Mouse (Mus musculus): ENCODE measurements around the gene Sgta. TPM values are rescaled to one million over a fixed set of nuclear protein-coding genes. Genes with fewer than 3 reads are reported as not detected.
A peak's percentile ranks its signal among the peaks of the same experiment; 100 is the strongest.
"Not testable (repeated sequence)": the region's sequence is repeated elsewhere in the genome, so short reads cannot be mapped to it uniquely, and the experiment has no call there.

Sgta gene
- polyA plus RNA-seq, 1 experiment: 279 TPM

GRCm38 (mm10) chr10:81076356-81076755, 16.4 kb upstream of the Sgta start:
- Histone ChIP-seq H3K36me3 (ENCODE audit: control insufficient read depth, insufficient read depth, low read length) (no peaks in the 10 kb centered on the region), H3K27ac (ENCODE audit: control insufficient read depth, insufficient read depth, low read length) (no peak overlapping the region), H3K27me3 (ENCODE audit: control insufficient read depth, insufficient read depth, low read length) (no peaks in the 10 kb centered on the region), H3K4me3 (ENCODE audit: control insufficient read depth, insufficient read depth, low read length) (no peak overlapping the region), H3K4me1 (replicated peaks; ENCODE audit: control insufficient read depth, insufficient read depth, low read length) (no peaks in the 10 kb centered on the region)
- no peak for TF ChIP-seq POLR2A (IDR thresholded peaks at IDR 0.05; ENCODE audit: control insufficient read depth, extremely low read depth, insufficient read depth, low read length, poor library complexity)
- TF ChIP-seq CTCF (IDR thresholded peaks at IDR 0.05; ENCODE audit: borderline replicate concordance, control insufficient read depth, extremely low read depth, insufficient read depth, low read length, poor library complexity): no peak
- DNase-seq: no peak
- 83% methylated on average over 1 of the region's 1 CpGs for WGBS

- H3K36me3 ChIP-seq (ENCODE audit: control insufficient read depth, insufficient read depth, low read length): no peaks in the 10 kb centered on the region
- no peaks in the 10 kb centered on the region for H3K27me3 ChIP-seq (ENCODE audit: control insufficient read depth, insufficient read depth, low read length)
- H3K27ac ChIP-seq (ENCODE audit: control insufficient read depth, insufficient read depth, low read length): no peak overlapping the region
- no peak for DNase-seq
- 0 out of 2 replicates have a peak, but pooled peaks cover under 1% of the 10 kb centered on the region for H3K4me1 ChIP-seq (replicated peaks; ENCODE audit: control insufficient read depth, insufficient read depth, low read length)
- no peak overlapping the region for H3K4me3 ChIP-seq (ENCODE audit: control insufficient read depth, insufficient read depth, low read length)
- 97% methylated on average over 8 of the region's 8 CpGs for WGBS
- TF ChIP-seq POLR2A (IDR thresholded peaks at IDR 0.05; ENCODE audit: control insufficient read depth, extremely low read depth, insufficient read depth, low read length, poor library complexity) (no peak), CTCF (IDR thresholded peaks at IDR 0.05; ENCODE audit: borderline replicate concordance, control insufficient read depth, extremely low read depth, insufficient read depth, low read length, poor library complexity) (no peak)
These were observed 15.8 kb upstream of the Sgta start for GRCm38 (mm10) chr10:81075734-81076133.

GRCm38 (mm10) chr10:81073464-81073863, 13.5 kb upstream of the Sgta start:
- peak; percentile 63; the same call in 1 of the 2 replicates for TF ChIP-seq CTCF (IDR thresholded peaks at IDR 0.05; ENCODE audit: borderline replicate concordance, control insufficient read depth, extremely low read depth, insufficient read depth, low read length, poor library complexity)
- TF ChIP-seq POLR2A (IDR thresholded peaks at IDR 0.05; ENCODE audit: control insufficient read depth, extremely low read depth, insufficient read depth, low read length, poor library complexity): no peak
- peak; percentile 19 for DNase-seq

GRCm38 (mm10) chr10:81072290-81072689, 12.3 kb upstream of the Sgta start:
- H3K36me3 ChIP-seq (ENCODE audit: control insufficient read depth, insufficient read depth, low read length): no peaks in the 10 kb centered on the region
- no peak for TF ChIP-seq POLR2A (IDR thresholded peaks at IDR 0.05; ENCODE audit: control insufficient read depth, extremely low read depth, insufficient read depth, low read length, poor library complexity)
- no peak overlapping the region for H3K4me3 ChIP-seq (ENCODE audit: control insufficient read depth, insufficient read depth, low read length)
- no peaks in the 10 kb centered on the region for H3K27me3 ChIP-seq (ENCODE audit: control insufficient read depth, insufficient read depth, low read length)
- WGBS: 96% methylated on average over 8 of the region's 8 CpGs
- no peak for DNase-seq
- peaks cover 8% of the 10 kb centered on the region; the same call in 1 of the 2 replicates for H3K4me1 ChIP-seq (replicated peaks; ENCODE audit: control insufficient read depth, insufficient read depth, low read length)
- no peak overlapping the region for H3K27ac ChIP-seq (ENCODE audit: control insufficient read depth, insufficient read depth, low read length)

More at GRCm38 (mm10) chr10:81073464-81073863, 13.5 kb upstream of the Sgta start:
- no peaks in the 10 kb centered on the region for H3K27me3 ChIP-seq (ENCODE audit: control insufficient read depth, insufficient read depth, low read length)
- H3K4me1 ChIP-seq (replicated peaks; ENCODE audit: control insufficient read depth, insufficient read depth, low read length): peaks cover 8% of the 10 kb centered on the region; the same call in 1 of the 2 replicates
- no peaks in the 10 kb centered on the region for H3K36me3 ChIP-seq (ENCODE audit: control insufficient read depth, insufficient read depth, low read length)
- H3K4me3 ChIP-seq (ENCODE audit: control insufficient read depth, insufficient read depth, low read length): no peak overlapping the region
- 75% methylated on average over 7 of the region's 7 CpGs for WGBS
- H3K27ac ChIP-seq (ENCODE audit: control insufficient read depth, insufficient read depth, low read length): no peak overlapping the region

GRCm38 (mm10) chr10:81069836-81070235, 9.9 kb upstream of the Sgta start, which contains the start of gene Thop1:
Thop1 (plus strand) TSS chr10:81070035.
- DNase-seq: peak; percentile 97
- Histone ChIP-seq H3K27me3 (ENCODE audit: control insufficient read depth, insufficient read depth, low read length) (no peaks in the 10 kb centered on the region), H3K4me1 (replicated peaks; ENCODE audit: control insufficient read depth, insufficient read depth, low read length) (peaks cover 8% of the 10 kb centered on the region; the same call in 1 of the 2 replicates), H3K4me3 (ENCODE audit: control insufficient read depth, insufficient read depth, low read length) (peak within 1 kb of the TSS; percentile 41), H3K27ac (ENCODE audit: control insufficient read depth, insufficient read depth, low read length) (no peak within 1 kb of the TSS), H3K36me3 (ENCODE audit: control insufficient read depth, insufficient read depth, low read length) (no peaks in the 10 kb centered on the region)
- under 1% methylated on average over 35 of the region's 35 CpGs for WGBS
- TF ChIP-seq CTCF (IDR thresholded peaks at IDR 0.05; ENCODE audit: borderline replicate concordance, control insufficient read depth, extremely low read depth, insufficient read depth, low read length, poor library complexity) (peak; percentile 34; the same call in 1 of the 2 replicates), POLR2A (IDR thresholded peaks at IDR 0.05; ENCODE audit: control insufficient read depth, extremely low read depth, insufficient read depth, low read length, poor library complexity) (peak; percentile 59; the same call in 1 of the 2 replicates)

GRCm38 (mm10) chr10:81068706-81069105, 8.7 kb upstream of the Sgta start:
- 81% methylated on average over 5 of the region's 5 CpGs for WGBS
- H3K4me1 ChIP-seq (replicated peaks; ENCODE audit: control insufficient read depth, insufficient read depth, low read length): peaks cover 8% of the 10 kb centered on the region; the same call in 1 of the 2 replicates

GRCm38 (mm10) chr10:81064519-81064918, 4.5 kb upstream of the Sgta start:
- 93% methylated on average over 8 of the region's 8 CpGs for WGBS
- not testable (repeated sequence) for H3K4me1 ChIP-seq (replicated peaks; ENCODE audit: control insufficient read depth, insufficient read depth, low read length); H3K36me3 ChIP-seq (ENCODE audit: control insufficient read depth, insufficient read depth, low read length); H3K27ac ChIP-seq (ENCODE audit: control insufficient read depth, insufficient read depth, low read length); DNase-seq; H3K27me3 ChIP-seq (ENCODE audit: control insufficient read depth, insufficient read depth, low read length); H3K4me3 ChIP-seq (ENCODE audit: control insufficient read depth, insufficient read depth, low read length)

More at GRCm38 (mm10) chr10:81068706-81069105, 8.7 kb upstream of the Sgta start:
- Histone ChIP-seq H3K27me3 (ENCODE audit: control insufficient read depth, insufficient read depth, low read length) (no peaks in the 10 kb centered on the region), H3K36me3 (ENCODE audit: control insufficient read depth, insufficient read depth, low read length) (no peaks in the 10 kb centered on the region), H3K27ac (ENCODE audit: control insufficient read depth, insufficient read depth, low read length) (no peak overlapping the region), H3K4me3 (ENCODE audit: control insufficient read depth, insufficient read depth, low read length) (no peak overlapping the region)
- TF ChIP-seq POLR2A (IDR thresholded peaks at IDR 0.05; ENCODE audit: control insufficient read depth, extremely low read depth, insufficient read depth, low read length, poor library complexity) (no peak), CTCF (IDR thresholded peaks at IDR 0.05; ENCODE audit: borderline replicate concordance, control insufficient read depth, extremely low read depth, insufficient read depth, low read length, poor library complexity) (no peak)
- DNase-seq: no peak
